Mouse (Mus musculus) thymus, adult 2 months (tissue): ENCODE measurements around the gene Bmf. TPM values are rescaled to one million over a fixed set of nuclear protein-coding genes. Genes with fewer than 3 reads are reported as not detected.
A peak's percentile ranks its signal among the peaks of the same experiment; 100 is the strongest.

Experiments
- DNase-seq: peaks from one replicate; pipeline ENCODE4 v3.0.0; 2021
- H3K27ac ChIP-seq: fragments of 200-500 bp; 2 replicates; pipeline ENCODE4 v1.5.1; 2012; ENCODE audit warnings: low read length, control low read depth; ENCODE audit not compliant: control insufficient read depth, insufficient read depth
- H3K27me3 ChIP-seq: fragments of 200-500 bp; 2 replicates; pipeline ENCODE4 v1.6.1; 2012; ENCODE audit warnings: mild to moderate bottlenecking, low read length, moderate library complexity, mixed read lengths; ENCODE audit not compliant: control insufficient read depth, insufficient read depth
- H3K36me3 ChIP-seq: fragments of 200-500 bp; 2 replicates; pipeline ENCODE4 v1.6.1; 2012; ENCODE audit warnings: mild to moderate bottlenecking, low read length, moderate library complexity; ENCODE audit not compliant: control insufficient read depth, insufficient read depth
- H3K4me1 ChIP-seq: fragments of 200-500 bp; replicated peaks from 2 replicates; pipeline ENCODE4 v1.6.1; 2012; ENCODE audit warnings: low read length; ENCODE audit not compliant: control insufficient read depth, insufficient read depth
- H3K4me3 ChIP-seq: fragments of 200-500 bp; 2 replicates; pipeline ENCODE4 v1.5.1; 2012; ENCODE audit warnings: mild to moderate bottlenecking, low read length, control low read depth, moderate library complexity; ENCODE audit not compliant: control insufficient read depth, insufficient read depth
- CTCF ChIP-seq: fragments of 200-500 bp; IDR thresholded peaks from 2 replicates; pipeline ENCODE4 v1.5.1; 2012; ENCODE audit warnings: mild to moderate bottlenecking, control low read depth, low read length, moderate library complexity, borderline replicate concordance; ENCODE audit not compliant: control insufficient read depth, poor library complexity, insufficient read depth; ENCODE audit errors: extremely low read depth
- POLR2A ChIP-seq: fragments of 200-500 bp; IDR thresholded peaks from 2 replicates; pipeline ENCODE4 v1.6.1; 2012; ENCODE audit warnings: mild to moderate bottlenecking, low read length, control low read depth, moderate library complexity; ENCODE audit not compliant: control insufficient read depth, poor library complexity, insufficient read depth; ENCODE audit errors: extremely low read depth
- WGBS: fragments of 180-500 bp; shearing (Covaris S2); methylation state at CpG from one replicate; pipeline ENCODE4 v1.1.7; 2018; 5-methylcytosine and 5-hydroxymethylcytosine counted together
- polyA plus RNA-seq: library from polyadenylated mRNA; depleted of rRNA; stranded (reverse); fragments of >200 nt; gene quantifications from 2 replicates; pipeline ENCODE4 v1.2.3, GENCODE M21; 2012; rRNA removed

Gene Bmf
- polyA plus RNA-seq, 1 experiment = 67.3 TPM

DNA sequence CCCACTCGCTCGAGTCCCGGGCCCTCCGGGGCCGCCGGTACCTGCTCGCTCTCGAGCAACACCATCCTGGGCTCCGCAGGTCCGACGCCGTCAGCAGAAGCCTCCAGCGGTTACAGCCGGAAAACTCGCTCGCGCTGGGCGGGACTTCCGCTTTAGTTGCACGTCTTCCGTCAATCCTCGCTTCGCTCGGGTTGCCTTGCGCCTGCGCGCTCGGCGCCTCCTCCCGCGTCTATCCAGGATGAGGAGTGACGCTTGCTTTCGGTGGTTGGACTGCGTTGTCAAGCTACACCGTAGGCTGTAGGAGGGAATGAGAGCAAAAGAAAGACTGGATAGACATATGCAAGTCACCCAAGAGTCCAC lies 70.0 kb downstream of the Bmf start, which contains the start of gene Srp14:
Gene Srp14 (minus strand): TSS at position 162 of the 360 bp plus-strand sequence.
- DNase-seq = peak; percentile 92
- under 1% methylated on average over 35 of the region's 35 CpGs for WGBS
- Histone ChIP-seq H3K27ac (no peak within 1 kb of the TSS; the same call in 1 of the 2 replicates), H3K4me3 (peak within 1 kb of the TSS; percentile 64), H3K4me1 (peaks cover 18% of the 10 kb centered on the region), H3K27me3 (no peaks in the 10 kb centered on the region), H3K36me3 (peaks cover 21% of the 10 kb centered on the region)
- TF ChIP-seq CTCF (peak; percentile 46; the same call in 1 of the 2 replicates), POLR2A (peak; percentile 94)

DNA sequence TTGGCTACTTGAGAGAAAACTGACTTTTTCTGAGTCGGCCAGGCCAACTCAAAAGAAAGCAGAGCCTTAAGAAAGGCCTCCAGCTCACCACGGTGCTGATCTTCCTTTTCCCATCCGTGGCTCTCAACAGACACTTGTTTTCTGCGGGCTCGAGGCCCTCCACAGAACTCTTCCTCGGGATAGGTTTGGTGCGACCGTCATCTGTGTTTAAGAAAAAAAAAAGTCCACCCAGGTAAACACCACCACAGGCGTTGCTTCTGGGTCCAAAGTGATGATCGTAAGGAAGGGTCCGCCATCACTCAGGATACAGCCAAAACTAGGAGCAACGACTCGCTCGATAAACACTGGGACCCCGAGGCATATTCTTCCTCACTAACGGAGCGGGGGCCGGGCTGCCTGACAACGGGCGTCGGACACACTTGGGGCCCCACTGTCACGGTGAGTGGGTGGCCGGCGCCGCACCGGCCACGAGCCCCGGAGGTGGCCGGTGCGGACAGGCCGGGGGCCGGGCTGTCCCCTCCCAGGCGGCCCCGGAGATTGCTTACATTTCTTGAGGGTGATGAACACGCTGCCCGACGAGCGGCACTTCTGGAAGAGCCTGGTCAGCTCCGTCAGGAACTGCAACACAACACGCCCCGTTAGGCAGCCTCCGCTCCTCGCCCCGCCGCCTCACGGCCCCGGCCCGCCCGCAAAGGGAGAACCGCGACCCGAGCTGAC lies 70.5 kb downstream of the Bmf start:
- no peak overlapping the region for H3K27ac ChIP-seq
- no peaks in the 10 kb centered on the region for H3K27me3 ChIP-seq
- DNase-seq = no peak
- peaks cover 18% of the 10 kb centered on the region for H3K4me1 ChIP-seq
- no peak for TF ChIP-seq CTCF
- no peak for TF ChIP-seq POLR2A
- H3K36me3 ChIP-seq = peaks cover 23% of the 10 kb centered on the region
- WGBS = 1% methylated on average over 52 of the region's 52 CpGs
- peak overlapping the region; percentile 64 for H3K4me3 ChIP-seq

Other genes with a start within 250 kb of the Bmf start
- 0.30 and 0.55 TPM in 2 replicates for gene Gpr176, start 176.3 kb downstream of the Bmf start, polyA plus RNA-seq
- gene Eif2ak4, start 161.1 kb downstream of the Bmf start, polyA plus RNA-seq = 8.8 and 9.0 TPM in 2 replicates
- gene Srp14, start 70.0 kb downstream of the Bmf start, polyA plus RNA-seq = 59.9 and 82.7 TPM in 2 replicates
- gene Bub1b, start 48.5 kb upstream of the Bmf start, polyA plus RNA-seq = 42.0 and 53.7 TPM in 2 replicates
- 4.3 and 4.7 TPM in 2 replicates for gene Pak6, start 113.6 kb upstream of the Bmf start, polyA plus RNA-seq
- gene Ankrd63, start 154.3 kb upstream of the Bmf start, polyA plus RNA-seq = 0.20 and 0.27 TPM in 2 replicates
- gene Plcb2, start 178.8 kb upstream of the Bmf start, polyA plus RNA-seq = 79.9 and 94.4 TPM in 2 replicates
- 18.9 and 25.7 TPM in 2 replicates for gene Inafm2, start 196.1 kb upstream of the Bmf start, polyA plus RNA-seq
- gene Ccdc9b, start 213.0 kb upstream of the Bmf start, polyA plus RNA-seq = 1.2 and 1.8 TPM in 2 replicates
- gene Phgr1, start 223.1 kb upstream of the Bmf start, polyA plus RNA-seq = 3.3 and 4.9 TPM in 2 replicates
- gene Disp2, start 230.0 kb upstream of the Bmf start, polyA plus RNA-seq = 0.36 and 0.41 TPM in 2 replicates